Comparison of ENCODE assay signal across 26 mouse cellular contexts in the genomic region with DNA sequence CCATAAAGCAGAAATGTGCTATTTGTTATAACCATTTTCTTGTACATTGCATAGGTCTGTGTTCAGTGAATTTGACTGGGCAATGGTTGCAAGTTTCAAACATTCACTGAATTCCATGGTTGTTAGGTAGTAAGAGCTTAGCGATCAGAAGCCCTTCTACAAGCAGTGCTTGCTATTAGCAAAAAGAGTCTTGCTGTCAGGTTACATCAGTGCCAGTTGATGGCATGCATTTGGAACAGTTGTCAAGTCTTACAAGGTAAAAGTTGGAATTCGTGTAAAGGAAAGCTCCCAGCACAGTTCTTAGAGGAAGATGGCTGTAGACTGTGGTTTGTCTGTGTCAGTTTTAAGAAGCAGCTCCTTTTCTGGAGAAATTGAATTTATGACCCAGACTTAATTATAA.
"Had no signal": no experiment of that assay in that cellular context is flagged by ENCODE, and none has a peak within 500 bp of the region (broad histone marks: within the 10 kb centered on the region; RNA-seq: fewer than 3 reads in every experiment).

No protein-coding gene starts in this region.

- H3K9ac ChIP-seq: heart, embryonic 12.5 days; hindbrain, embryonic 12.5 days; hindbrain, embryonic 14.5 days; intestine, embryonic 15.5 days; limb, embryonic 12.5 days had no signal

- H3K27ac ChIP-seq: gastrocnemius, adult 2 months; heart, embryonic 10.5 days; hindbrain, embryonic 10.5 days; hindbrain, embryonic 12.5 days; hindbrain, embryonic 14.5 days; intestine, embryonic 15.5 days; layer of hippocampus, adult 2 months; left cerebral cortex, adult 2 months; limb, embryonic 10.5 days; limb, embryonic 12.5 days had no signal

- H3K4me1 ChIP-seq: heart, embryonic 10.5 days; heart, embryonic 12.5 days; hindbrain, embryonic 10.5 days; hindbrain, embryonic 12.5 days; intestine, embryonic 15.5 days; limb, embryonic 10.5 days; limb, embryonic 12.5 days had no signal

- H3K4me3 ChIP-seq: gastrocnemius, adult 2 months; heart, embryonic 10.5 days; heart, embryonic 12.5 days; hindbrain, embryonic 10.5 days; hindbrain, embryonic 12.5 days; intestine, embryonic 15.5 days; layer of hippocampus, adult 2 months; left cerebral cortex, adult 2 months; limb, embryonic 10.5 days; limb, embryonic 12.5 days had no signal

- H3K9me3 ChIP-seq: heart, embryonic 10.5 days; heart, embryonic 12.5 days; hindbrain, embryonic 10.5 days; hindbrain, embryonic 12.5 days; intestine, embryonic 15.5 days; limb, embryonic 10.5 days; limb, embryonic 12.5 days had no signal

- H3K36me3 ChIP-seq: heart, embryonic 10.5 days; heart, embryonic 12.5 days; hindbrain, embryonic 10.5 days; hindbrain, embryonic 12.5 days; intestine, embryonic 15.5 days; limb, embryonic 10.5 days; limb, embryonic 12.5 days had no signal

- H3K4me2 ChIP-seq: heart, embryonic 12.5 days; hindbrain, embryonic 12.5 days; hindbrain, embryonic 14.5 days; intestine, embryonic 15.5 days; limb, embryonic 12.5 days; liver, embryonic 11.5 days had no signal

- DNase-seq: gastrocnemius, adult 2 months; gastrocnemius, postnatal 10 days; gastrocnemius, postnatal 25 days; heart, adult 18-20 months; heart, postnatal 10 days; heart, postnatal 4 days; kidney, adult 18-20 months; kidney, adult 8-10 months; kidney, postnatal 10 days; kidney, postnatal 25 days; kidney, postnatal 4 days; liver had no signal

- ATAC-seq: hindbrain, embryonic 16.5 days; inflammation-experienced regulatory T-cells, adult 6 months; intestine, embryonic 15.5 days; intestine, postnatal 0 days had no signal

- H3K27me3 ChIP-seq: heart, embryonic 12.5 days; hindbrain, embryonic 12.5 days; intestine, embryonic 15.5 days; limb, embryonic 12.5 days had no signal
